Mouse (Mus musculus) kidney, adult 18-20 months (tissue): ENCODE data around the gene Dda1.
"Not testable (repeated sequence)": the region's sequence is repeated elsewhere in the genome, so short reads cannot be mapped to it uniquely, and the experiment has no call there.

Experiments
- DNase-seq: peaks from one replicate; pipeline ENCODE4 v3.0.0; 2021

The Dda1 gene

DNA sequence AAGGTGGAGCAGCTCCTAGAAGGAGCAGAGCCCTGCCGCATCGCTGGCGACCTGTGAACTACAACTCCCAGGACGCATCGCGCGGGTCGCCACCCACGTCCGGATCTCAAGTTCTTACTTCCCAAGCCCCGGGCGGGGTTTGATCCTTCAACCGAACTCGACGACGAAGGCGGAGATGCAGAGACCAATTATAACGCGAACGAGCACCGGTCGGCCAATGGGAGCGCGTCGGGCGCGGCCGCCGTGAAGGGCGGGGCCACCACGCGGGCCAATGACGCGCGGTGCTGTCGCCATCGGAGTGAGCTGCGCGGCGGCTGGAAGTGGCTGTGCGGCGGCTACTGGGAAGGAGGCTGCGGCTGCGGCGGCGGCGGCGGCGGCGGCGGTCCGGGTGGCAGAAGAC lies at the start of gene Dda1:
Gene Dda1, plus strand, starts transcription at position 284 of the 400 bp plus-strand sequence.
- peak; percentile 96 for DNase-seq

DNA sequence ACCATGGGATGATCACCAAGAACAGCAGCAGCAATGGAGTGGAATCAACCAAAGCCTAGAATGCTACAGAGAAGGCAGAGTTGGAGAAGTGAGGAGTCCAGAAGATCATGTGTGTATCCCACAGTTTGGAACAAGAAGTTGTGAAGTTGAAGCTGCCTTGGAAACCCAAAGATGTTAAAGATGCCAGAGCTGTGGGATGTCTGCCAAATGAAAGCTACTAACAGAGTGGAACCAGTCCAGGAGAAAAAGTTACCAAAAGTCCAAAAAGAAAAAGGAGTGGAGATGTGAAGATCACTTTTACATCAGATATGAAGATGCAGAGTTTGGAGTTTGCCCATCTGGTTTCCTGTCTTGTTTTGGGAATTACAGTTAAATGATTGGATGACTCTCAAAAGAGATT lies 46.9 kb upstream of the Dda1 start:
- DNase-seq, result no peak

DNA sequence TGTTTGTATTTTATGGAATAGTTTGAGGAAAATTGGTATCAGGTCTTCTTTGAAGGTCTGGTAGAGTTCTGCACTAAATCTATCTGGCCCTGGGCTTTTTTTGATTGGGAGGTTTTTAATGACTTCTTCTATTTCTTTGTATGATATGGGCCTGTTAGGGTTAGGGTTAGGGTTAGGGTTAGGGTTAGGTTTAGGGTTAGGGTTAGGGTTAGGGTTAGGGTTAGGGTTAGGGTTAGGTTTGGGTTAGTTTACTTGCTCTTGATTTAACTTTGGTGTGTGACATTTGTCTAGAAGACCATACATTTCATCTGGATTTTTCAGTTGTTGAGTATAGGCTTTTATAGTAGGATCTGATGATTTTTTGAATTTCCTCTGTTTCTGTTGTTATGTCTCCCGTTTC lies 36.1 kb upstream of the Dda1 start:
- not testable (repeated sequence) for DNase-seq

DNA sequence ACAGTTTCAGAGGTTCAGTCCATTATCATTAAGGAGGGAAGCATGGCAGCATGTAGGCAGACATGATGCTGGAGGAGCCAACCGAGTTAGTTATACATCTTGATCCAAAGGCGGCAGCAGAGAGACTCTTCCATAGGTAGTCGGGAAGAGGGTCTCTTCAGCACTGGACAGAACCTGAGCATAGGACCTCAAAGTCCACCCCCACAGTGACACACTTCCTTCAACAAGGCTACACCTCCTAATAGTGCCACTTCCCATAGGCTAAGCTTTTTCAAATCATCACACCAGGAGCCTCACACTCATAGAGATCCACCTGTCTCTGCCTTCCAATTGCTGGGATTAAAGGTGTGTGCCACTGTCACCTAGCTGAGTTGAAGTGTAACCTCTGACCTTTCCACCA lies 32.0 kb upstream of the Dda1 start:
- DNase-seq, result no peak

DNA sequence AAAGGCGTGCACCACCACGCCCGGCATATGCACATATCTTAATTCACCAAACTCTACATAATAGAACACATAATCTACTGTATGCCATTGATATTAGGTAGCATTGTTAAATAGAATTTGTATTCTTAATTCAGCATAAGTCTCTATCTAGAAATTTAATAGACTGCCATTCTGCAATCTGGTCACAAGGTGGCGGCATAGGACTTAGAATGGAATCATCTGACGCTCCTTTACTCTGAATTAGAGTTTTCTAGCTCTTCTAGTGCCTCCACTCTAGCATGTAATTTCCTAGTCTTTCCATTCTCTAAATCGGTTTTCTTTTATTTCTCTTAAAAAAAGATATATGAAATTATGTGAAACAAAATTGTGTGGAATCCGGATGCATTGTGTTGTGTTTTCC lies 27.6 kb upstream of the Dda1 start:
- DNase-seq, result no peak

DNA sequence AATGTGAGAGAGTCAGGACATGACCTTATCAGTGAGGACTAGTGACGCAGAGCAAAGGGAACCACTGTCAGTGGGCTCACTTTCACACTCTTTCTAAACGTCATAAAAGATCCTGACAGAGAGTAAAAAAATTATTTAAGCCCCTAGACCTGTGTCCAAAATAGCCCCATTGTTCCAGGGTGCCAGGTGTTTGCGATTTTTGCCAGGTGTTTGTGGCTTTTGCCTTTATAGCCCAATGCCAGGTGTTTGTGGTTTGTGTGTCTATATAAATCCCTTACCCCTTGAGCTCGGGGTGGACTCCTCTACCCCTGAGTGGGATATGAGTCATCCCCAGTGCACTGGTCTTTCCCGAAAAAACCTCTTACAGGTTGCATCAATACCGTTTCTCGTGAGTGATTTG lies 23.9 kb upstream of the Dda1 start:
- no peak for DNase-seq

DNA sequence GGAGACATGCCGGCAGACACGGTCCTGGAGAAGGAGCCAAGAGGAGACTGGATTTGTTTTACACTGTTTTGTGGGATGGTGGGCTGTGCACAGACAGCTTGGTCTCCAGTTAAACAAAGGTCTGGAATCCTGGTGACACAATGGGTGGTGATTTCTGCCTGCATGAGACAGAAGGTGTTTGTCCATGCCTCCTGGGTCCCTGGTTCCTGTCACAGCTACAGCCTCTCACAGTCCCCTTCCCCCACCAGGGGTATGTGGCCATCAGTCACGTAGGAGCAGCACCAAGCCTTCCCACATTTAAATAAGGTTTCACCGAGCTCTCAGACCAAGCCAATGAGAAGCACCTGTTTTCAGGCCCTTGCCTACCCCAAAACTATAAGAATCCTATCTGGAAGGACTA lies 17.7 kb upstream of the Dda1 start:
- no peak for DNase-seq

DNA sequence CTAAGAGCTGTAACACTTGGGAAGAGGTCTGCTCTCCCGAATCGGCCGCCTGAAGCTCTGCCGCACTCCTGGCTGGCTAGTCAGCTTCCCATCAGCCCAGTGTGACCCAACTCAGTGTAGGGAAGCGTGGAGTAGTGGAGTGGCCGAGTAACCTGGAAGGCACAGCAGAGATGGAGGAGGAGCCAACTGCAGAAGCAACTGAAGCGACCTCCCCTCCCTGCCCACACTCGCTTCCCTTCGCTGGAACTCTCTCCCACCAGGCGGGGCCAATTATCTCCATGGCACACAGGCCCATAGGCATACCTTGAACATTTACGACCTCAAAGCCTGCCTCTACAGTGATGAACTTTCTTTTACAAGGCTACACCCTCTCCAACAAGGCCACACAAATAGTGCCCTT lies 17.2 kb upstream of the Dda1 start:
- peak; percentile 1 for DNase-seq

DNA sequence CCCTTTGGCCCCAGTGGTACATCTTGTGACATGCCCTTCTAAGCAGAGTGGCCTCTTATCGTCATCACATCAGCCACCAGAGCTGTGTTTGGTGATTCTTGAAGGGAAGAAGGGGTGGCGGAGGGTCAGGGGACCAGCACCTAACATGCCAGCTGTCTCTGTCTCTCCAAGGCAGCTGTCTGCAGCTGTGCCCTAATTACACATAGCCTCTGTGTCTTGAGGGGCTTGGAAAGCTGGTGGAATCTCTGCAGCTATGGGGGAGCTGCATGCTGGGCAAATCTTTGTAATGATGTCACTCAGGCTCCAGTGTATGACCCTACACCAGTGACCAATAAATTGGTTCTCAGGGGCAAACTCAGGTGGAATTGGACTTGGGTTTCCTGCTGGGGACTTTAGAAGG lies 16.3 kb upstream of the Dda1 start:
- DNase-seq, result no peak

DNA sequence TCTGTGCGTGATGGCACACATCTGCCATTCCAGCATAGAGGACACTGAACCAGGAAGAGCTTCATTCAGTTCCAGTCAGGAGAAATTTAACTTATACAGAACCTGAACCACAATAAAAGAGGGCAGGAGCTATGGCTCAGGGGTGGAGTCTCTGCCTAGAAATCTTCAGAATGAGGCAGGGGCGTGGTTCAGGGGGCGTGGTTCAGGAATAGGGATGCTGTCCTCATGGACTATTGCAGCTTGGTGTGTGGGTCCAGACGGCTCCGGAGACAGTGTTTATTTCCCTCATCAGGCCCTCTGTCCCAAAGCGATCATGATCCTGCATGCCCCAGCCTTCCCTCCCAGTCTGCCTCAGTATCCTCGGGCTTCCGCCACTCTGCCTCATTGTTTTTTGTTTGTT lies 14.3 kb upstream of the Dda1 start:
- no peak for DNase-seq

DNA sequence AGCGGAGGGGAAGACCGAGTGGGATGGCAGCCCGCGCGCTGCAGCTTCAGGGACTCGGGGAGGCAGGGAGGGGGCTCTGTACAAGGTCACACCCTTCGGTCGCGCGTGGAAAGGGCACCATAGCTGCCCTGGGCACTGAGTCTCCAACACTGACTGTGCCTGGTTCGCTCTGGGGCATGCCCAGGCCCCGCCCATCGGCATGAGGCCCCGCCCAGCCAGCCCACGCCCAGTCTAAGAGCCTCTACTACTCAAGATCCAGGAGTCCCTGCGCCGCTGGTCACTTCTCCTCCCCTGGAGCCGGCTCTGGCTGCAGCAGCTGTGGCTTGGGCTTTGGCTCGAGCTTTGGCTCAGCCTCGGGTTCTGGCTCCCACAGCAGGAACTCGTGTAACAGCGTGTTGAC lies 12.1 kb upstream of the Dda1 start:
- DNase-seq, result no peak

DNA sequence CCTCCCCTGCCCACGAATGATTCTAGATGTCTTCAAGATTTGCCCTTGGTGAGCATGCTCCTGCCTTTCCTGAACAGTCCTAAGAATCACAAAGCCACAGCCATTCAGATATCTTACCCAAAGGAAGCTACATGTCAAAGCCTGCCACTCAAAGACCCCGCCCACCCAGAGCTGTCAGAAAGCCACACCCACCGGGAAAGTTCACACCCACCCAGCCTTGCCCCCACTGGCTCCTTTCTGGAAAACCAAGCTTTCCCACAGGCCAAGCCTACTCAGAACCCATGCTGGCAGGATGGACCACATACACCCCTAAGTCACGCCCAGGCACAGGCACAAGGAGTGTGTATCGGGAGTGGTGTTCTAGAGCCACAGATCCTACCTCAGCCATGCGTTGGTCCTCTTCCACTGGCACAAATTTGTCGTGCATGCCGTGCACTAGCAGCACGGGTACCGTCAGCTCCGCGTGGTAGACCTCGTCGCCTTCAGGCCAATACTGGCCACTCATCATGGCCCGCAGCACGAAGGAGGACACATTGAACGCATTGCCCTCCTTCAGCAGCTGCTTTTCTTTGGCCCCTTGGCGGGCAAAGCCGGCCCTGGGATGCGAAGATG lies 11.2 kb upstream of the Dda1 start:
- DNase-seq, result no peak

DNA sequence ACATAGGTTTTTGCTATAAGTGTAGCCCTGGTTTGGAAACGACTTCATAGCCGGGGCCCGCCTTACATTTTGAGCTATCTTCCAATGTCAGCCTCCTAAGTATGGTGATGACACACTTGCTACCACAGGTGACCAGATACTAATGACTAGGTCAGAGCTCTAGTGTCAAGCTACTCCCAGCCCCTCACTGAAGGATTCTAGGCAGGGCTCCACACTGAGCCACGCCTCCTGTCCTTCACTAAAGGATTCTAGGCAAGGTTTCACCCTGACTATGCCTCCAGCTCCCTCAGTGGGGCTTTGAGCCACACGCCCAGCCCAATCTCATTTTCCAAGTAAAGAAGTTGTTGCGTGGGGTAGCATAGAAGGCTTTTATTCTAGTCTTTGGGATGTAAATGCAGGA lies 8.3 kb upstream of the Dda1 start:
- DNase-seq, result no peak

DNA sequence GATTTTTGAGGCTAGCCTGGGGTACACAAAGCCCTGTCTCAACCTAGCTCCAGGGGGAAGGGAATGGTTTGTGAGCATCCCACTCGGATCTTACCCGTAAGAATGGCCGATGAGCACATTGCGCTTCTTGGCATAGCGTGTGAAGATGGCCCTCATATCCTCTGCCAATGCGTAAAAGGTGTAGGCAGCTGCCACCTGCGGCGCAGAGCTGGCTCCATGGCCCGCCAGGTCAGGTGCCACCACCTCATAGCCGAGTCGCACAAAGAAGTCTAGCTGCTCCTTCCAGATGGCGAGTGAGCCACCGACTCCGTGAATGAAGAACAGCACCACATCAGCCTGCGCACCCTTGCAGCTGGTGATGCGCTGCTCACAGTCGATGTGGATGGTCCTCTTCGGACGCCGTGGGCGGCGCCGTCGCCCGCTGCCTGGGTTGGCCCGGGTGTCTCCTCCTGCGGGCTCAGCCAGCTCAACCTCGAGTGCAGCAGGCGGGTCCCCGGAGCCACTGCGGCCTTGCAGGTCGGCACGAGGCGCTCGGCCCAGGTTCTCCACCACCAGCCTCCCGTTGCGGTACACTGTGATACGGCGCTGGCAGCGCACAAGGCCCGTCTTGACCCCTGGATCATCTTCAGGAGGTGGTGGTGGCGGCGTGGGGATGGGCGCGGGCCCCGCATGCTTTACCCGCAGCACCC lies 7.7 kb upstream of the Dda1 start:
- DNase-seq, result no peak

DNA sequence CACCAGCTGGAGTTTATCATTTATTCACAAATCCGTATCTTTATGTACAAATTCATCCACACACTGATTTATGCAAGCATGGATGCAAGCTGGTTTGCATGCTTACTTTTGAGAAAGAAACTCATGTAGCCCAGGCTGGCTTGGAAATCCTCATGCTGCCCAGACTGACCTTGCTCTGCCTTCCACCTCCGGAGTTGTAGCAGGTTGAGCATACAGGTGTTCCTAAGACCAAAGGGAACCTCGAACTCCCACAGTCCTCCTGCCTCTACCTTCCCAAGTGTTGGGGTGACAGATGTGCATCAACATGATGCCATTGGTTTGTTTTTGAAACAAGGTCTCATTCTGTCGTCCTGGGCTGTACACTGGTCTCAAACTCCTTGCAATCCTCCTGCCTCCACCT lies 6.8 kb upstream of the Dda1 start:
- DNase-seq, result no peak

DNA sequence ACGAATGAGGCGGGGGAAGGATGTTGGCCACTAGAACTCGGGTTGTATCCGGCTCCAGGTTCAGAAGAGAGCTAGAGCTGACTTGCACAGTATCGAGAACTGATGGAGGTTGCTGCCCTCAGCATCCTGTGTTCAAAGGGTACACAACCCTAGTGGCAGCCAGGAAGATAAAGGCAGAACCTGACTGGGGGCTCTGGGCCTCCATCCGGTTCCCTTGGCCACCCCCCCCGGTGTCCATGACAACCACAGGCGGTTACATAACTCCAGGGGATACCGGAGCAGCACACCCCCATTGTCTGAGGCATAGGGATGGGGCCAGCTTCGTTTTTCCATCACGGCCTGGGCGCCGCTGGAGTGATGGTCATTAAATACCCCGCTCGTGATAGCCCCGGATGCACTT lies 6.2 kb upstream of the Dda1 start:
- DNase-seq, result peak; percentile 30

DNA sequence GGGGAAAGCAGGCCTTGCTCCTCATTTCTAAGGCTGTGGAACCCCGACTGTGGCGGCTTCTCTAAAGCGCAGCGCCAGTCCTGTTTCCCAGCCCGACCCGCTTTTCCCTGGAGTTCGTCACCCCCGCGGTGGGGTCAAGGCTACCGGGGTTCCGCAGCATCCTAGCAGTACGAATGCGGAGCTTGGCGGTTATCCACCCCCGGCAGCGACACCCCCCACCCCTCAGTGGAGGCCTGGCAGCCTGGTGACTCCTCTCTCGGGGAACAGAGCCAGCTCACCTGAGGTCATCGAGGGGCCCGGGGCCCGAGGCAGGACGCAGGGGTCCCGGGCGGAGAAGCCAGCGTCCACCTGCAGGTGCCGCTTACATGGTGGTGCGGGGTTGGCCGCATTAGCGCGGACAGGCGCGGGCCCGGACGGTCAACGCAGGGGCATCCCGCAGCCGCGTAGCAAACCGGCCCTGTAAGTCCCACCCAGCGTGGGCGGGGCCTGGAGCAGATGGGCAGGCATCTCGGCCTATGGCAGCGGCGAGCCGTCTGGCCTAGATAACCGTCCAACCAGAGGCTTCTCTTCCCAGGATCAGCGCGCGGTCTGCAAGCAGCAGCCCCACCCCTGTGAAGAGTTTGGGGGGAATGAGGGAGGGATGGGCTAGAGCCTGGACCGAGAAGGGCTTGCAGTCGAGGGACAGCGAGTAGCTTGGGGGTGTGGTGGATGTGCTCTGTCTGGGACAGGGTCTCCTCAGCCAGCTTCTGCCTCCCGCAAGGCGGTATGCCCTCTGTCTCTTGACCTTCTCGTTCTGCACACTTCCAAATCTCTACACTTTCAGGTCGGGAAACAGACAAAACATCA lies 5.6 kb upstream of the Dda1 start, which contains the start of gene Abhd8:
Gene Abhd8, minus strand, starts transcription at position 468 of the 846 bp plus-strand sequence.
- DNase-seq, result peak; percentile 99

DNA sequence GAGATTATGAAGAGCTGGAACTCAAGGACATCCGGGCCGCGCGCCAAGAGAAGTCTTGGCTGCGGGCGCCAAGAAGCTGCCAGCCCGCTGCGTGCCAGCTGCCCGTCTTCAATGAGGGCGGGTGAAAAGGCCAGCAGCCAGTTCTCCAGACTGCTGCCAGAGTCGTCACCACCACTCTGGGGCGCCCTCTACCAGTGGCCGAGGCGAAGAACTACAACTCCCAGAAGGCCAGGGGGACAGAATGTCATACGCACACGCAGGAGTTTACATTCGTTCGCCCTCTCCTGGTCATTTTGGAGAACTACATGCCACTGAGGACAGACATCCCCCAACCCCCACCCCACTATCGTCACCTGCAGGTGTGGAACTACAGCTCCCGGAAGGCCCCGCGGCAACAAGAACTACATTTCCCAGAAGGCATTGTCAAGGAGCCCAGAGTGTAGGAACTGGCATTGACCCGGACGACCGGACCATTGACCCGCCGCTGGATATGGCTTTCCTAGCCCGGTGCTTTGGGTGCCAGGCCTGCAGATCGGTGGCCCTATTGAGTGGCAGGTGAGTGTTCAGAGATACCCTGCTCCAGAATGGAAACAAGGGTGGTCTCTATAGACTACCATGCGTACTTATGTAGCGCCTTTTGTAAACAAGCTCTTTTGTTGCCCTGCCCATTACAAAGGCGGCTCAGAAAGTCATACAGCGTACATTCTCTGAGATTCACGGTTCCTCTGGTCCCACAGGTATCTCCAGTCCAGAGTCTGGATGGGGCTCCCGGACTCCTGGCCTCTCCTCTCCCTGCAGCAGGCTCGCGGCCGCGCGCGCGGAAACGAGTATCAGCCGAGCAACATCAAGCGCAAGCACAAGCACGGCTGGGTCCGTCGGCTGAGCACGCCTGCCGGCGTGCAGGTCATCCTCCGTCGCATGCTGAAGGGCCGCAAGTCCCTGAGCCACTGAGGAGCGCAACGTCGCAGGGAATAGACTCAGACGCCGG lies 4.2 kb upstream of the Dda1 start, which contains the start of gene Mrpl34:
Gene Mrpl34, plus strand, starts transcription at position 447 of the 988 bp plus-strand sequence.
- DNase-seq, result peak; percentile 99

DNA sequence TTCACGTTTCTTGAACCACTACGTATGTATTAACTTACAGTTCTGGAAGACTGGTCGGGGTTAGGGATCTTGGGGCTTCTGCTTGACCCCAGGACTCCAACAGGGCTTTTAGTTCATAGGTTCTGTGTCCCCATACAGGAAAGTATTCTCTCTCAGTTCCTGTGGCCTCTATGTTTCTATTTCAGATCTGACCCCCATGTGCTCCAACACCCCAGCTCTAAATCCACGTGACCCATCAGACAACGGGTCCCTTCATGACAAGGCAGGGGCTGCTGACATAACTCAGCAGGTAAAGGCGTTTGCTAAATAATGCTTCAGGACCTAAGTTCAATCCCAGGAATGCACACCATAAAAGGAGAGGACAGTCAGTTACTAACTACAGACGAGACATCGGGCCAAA lies 3.3 kb upstream of the Dda1 start:
- no peak for DNase-seq

DNA sequence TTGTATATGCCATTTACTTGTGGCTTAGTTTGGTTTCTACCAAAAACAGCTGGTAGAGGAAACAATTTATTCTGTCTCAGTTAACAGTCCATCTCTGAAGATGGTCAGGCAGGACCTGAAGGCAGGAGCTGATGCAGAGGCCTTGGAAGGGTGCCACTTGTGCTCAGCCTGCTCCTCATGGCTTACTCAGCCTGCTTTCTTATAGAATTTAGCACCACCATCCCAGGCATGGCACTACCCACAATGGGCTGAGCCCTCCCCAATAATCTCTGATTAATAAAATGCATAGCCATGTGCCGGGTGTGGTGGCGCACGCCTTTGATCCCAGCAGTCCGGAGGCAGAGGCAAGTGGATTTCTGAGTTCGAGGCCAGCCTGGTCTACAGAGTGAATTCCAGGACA lies 2.8 kb upstream of the Dda1 start:
- DNase-seq, result no peak

DNA sequence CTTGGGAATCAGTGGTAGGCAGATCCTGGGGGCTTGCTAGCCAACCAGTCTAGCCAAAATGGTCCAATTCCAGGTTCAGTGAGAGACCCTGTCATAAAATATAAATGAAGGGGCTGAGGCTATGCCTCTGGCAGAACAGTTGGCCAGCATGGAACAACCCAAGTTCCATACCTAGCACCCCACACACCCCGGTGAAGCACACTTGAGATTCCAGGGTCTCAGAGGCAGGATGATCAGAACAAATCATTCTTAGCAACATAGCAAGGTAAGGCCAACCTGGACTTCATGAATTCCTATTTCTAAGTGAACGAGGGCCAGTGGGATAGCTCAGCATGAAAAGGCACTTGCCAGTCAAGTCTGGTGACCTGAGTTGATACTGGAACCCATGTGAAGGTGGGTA lies 1.8 kb upstream of the Dda1 start:
- DNase-seq, result no peak

DNA sequence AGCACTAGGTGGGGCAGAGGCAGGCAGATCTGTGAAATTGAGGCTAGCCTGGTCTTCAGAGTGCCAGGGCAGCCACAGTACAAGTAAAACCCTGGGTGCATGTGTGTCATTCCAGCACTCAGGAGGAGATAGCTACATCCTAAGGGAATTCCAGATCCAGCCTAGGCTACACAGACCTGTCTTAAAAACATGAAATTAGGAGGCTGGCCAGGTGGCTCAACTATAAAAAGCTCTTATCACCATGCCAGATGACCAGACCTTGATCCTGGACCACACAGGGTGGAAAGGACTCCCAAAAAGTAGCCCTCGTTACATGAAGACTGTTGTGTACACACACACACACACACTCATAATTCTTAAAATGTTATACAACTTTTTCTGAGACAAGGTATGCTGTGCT lies 998 bp upstream of the Dda1 start:
- DNase-seq, result no peak

DNA sequence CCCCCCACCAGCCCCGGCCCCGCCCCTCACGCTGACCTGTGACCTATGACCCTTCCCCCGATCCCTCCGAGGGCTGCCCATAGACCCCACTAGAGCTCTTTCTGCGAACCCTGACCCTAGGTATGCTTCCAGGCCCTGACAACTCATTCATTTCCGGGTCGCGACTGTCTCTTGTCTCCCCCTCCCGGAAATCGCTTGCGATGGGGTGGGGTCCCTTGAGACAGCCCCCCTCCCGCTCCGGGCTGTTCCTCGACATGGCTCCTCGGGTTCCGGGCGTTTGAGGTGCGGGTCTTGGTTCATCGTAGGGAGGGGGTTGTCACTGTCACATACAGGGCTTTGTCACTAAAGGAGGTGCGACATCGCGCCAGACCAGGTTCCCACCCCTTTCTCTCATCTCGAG lies 412 bp downstream of the Dda1 start:
- peak; percentile 38 for DNase-seq
